Mouse (Mus musculus) CD4-positive, CD25-positive, alpha-beta regulatory T cell, adult 4 months (primary cell): ENCODE results near the gene Tacc2. TPM values are rescaled to one million over a fixed set of nuclear protein-coding genes. Genes with fewer than 3 reads are reported as not detected.

ENCODE experiments used
- ATAC-seq: one replicate; pipeline ENCODE4 v1.8.0; 2017
- polyA plus RNA-seq, 2 experiments: library from polyadenylated mRNA; unstranded; fragments of 100-300 nt; shearing (Covaris generic); gene quantifications; one replicate each; pipeline ENCODE4 v1.2.1; 2017

Gene Tacc2
- polyA plus RNA-seq, 2 experiments from 2014 or later, result 6.8 to 7.1 TPM

DNA sequence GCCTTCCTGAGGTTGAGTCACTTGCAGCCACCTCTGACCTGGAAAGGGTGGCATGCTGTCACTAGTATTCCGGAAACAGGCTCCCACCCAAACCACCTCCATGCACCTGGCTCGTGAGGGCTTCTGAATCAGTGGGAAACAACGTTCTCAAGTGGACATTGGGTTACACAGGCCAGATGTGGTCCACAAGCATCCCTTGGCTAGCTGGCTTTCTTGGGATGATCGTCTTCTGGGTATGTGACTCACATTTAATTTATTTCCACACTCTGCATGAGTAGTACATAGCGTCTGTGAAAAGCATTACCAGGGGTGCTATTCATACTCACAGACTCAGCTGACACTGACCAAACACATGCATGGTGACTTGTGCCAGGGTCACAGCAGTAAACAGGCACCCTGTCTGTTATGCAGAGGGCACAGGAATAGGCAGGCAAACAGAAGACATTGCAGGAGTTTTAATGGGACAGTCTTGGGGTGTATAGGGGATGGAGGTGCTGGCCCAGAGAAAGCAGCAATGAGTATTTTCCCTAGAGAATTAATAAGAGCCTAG, 205.3 kb downstream of the Tacc2 start:
- no peak for ATAC-seq

- no peak for ATAC-seq
These were observed 208.8 kb downstream of the Tacc2 start for GRCm38 (mm10) chr7:130785923-130786575.

DNA sequence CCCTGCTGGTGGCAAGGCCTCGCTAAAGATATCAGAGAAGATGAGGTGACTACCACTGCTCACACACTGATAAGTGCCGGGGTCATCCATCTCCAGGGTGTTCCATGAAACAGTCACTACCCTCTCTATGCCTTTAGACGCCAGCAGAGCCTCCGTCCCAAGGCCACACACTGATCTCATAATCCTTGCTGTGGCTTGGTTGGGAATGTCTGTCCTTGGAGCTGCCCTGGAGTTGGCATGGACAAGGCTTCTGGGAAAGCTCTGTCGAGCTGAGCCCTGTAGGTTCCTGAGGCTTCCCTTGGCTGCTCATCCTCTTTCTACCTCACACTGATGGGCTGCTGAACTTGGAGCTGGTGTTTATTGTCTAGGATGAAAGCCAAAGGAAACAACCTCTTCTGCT, 209.5 kb downstream of the Tacc2 start:
- ATAC-seq, result no peak

GRCm38 (mm10) chr7:130787537-130787936, 210.3 kb downstream of the Tacc2 start:
- ATAC-seq, result no peak

DNA sequence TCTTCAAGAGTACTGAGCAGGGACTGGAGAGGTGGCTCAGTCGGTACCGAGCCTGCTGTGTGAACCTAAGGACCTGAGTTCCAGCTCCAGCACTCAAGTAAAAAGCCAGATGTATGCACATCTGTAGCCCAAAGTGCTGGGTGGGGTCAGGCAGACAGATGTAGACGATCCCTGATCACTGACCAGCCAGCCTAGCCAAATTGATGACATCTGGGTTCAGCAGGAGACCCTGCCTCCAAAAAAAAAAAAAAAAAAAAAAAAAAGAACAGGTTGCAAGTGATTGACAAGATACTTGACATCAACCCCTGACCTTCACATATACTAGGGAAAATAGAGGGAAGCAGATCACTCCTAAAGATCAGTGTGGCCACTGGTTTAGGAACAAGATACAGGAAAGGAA, 211.7 kb downstream of the Tacc2 start:
- no peak for ATAC-seq

- ATAC-seq, result no peak
These were observed 212.2 kb downstream of the Tacc2 start for GRCm38 (mm10) chr7:130789456-130789855.

DNA sequence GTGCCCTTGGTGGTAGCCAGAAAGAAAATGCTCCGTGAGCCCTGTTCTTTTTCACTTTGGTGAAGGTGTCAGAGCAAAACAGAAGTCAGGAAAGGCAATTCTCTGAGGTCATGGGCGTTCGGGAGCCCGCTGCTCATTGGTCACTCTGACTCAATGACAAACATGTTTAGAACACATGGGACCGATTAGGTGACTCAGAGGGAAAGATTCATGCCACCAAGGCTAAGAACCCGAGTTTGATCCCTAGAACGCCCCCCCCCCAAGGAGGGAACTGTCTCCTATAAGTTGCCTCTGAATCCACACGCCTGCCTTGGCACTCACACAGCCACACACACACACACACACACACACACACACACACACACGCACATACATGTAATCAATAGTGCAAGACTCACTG, 216.4 kb downstream of the Tacc2 start:
- ATAC-seq, result no peak

DNA sequence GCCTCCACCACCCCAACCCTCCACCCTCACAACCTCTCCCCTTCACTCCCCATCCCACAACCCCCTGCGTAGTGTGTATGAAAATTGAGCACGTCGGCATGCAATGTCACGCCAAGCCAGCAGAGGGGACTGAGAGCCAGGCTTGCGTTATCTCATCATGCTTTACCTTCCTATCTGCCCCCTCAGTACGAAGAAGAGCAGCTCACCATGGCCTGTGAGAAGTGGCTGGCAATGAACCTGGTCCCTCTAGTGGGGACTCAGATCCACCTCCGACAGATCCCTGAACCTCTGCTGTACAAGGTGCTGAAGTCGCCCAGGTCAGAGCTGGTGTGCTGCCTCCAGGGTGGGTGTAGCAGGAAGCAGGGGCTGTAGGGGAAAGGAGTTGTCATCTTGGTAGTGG, 219.5 kb downstream of the Tacc2 start:
- peak; percentile 38 for ATAC-seq

- no peak for ATAC-seq
These were observed 220.3 kb downstream of the Tacc2 start for GRCm38 (mm10) chr7:130797524-130797923.

- no peak for ATAC-seq
These were observed 222.2 kb downstream of the Tacc2 start for GRCm38 (mm10) chr7:130799418-130799817.

DNA sequence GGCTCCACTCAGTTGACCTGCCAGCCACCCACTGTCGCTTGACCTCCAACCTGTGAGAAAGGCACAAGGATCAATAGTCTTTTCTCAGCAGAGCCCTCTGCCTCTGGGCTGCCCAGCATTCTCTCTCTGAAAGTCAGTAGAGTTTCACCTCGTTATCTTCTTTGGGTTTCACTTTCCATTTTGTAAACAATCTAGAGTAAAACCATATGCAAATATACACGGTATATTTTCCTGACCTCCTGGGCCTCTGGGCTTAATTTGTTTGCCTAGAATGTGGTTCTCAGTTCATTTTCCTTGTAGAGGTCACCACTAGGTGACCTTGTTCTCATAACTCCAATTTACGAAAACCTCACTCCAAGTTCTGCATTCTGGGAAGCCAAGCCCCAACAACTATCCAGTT, 223.4 kb downstream of the Tacc2 start:
- ATAC-seq, result peak; percentile 70

GRCm38 (mm10) chr7:130801811-130802210, 224.6 kb downstream of the Tacc2 start:
- peak; percentile 83 for ATAC-seq

GRCm38 (mm10) chr7:130803251-130803825, 226.1 kb downstream of the Tacc2 start:
- no peak for ATAC-seq

- ATAC-seq, result no peak
These were observed 227.8 kb downstream of the Tacc2 start for GRCm38 (mm10) chr7:130804991-130805390.

DNA sequence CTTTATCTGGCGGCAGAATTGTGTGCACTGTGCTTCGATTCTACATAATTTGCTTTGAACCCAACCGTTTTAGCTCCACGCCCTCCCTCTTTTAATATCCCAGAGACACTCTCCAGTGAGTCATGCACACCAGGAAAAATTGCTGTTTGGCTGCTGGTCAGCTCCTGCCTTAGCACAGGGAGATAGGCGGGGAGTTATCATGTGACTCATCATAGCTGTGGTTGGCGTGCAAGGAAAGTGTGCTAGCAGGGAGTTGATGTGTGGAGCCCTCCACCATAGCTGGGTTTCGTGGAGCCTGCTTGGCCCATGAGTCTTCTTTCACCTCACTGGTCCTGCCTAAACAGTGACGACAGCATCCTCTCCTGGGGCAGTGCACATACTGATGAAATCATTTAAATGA, 230.5 kb downstream of the Tacc2 start:
- no peak for ATAC-seq

GRCm38 (mm10) chr7:130808694-130809093, 231.5 kb downstream of the Tacc2 start:
- ATAC-seq, result no peak

GRCm38 (mm10) chr7:130810238-130810637, 233.0 kb downstream of the Tacc2 start:
- ATAC-seq, result no peak

- peak; percentile 80 for ATAC-seq
These were observed 235.2 kb downstream of the Tacc2 start for GRCm38 (mm10) chr7:130812407-130812806.

Other genes with a start within 250 kb of the Tacc2 start
- gene Ate1, start 57.1 kb upstream of the Tacc2 start, polyA plus RNA-seq, result 10 to 100 TPM; 35.8 to 41.8 TPM
- 10 to 100 TPM in 1 of 2 experiments, 1 to 10 TPM in 1; 8.2 to 13.3 TPM for gene Nsmce4a, start 4.3 kb upstream of the Tacc2 start, polyA plus RNA-seq
- gene Btbd16, start 196.6 kb downstream of the Tacc2 start, polyA plus RNA-seq, result 1 to 10 TPM; 6.3 to 7.4 TPM